Mouse (Mus musculus) heart, postnatal 0 days (tissue): ENCODE measurements at regions not wholly inside any gene's neighbourhood (a gene's known extent, or its start where the extent isn't known, plus 50 kb on each side); places are given as distances from the start of the nearest gene placed in this dataset.

Experiments
- CTCF ChIP-seq: IDR thresholded peaks from 2 replicates; pipeline ENCODE4 v1.5.1; 2016; ENCODE audit warnings: antibody characterized with exemption, control low read depth, low read depth
- EP300 ChIP-seq: IDR thresholded peaks from 2 replicates; pipeline ENCODE4 v1.6.1; 2016; ENCODE audit warnings: antibody characterized with exemption, low read depth

- TF ChIP-seq CTCF (no peak), EP300 (no peak)
Observed at GRCm38 (mm10) chr5:12673666-12674065, 290.5 kb downstream of the Sema3d start.
